Mouse (Mus musculus): ENCODE results near the gene Ptms. TPM values are rescaled to one million over a fixed set of nuclear protein-coding genes. Genes with fewer than 3 reads are reported as not detected.

Ptms gene
- polyA plus RNA-seq, 1 experiment from 2014 or later = 346 TPM

DNA sequence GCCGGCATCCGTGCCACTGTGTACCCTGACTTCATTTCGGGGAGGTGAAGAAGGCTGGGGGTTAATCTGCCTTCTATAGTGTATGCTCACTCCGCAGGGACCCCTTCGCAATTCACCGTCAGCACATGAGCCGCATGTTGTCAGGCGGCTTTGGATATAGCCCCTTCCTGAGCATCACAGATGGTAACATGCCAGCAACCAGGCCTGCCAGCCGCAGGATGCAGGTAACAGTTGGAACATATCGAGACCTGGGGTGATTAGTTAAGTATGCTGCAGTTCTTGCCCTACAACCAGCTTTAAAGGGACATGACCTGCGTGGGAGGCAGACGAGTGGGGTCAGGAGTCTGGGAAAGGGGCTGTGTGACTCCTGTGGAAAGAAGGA, 12.4 kb upstream of the Ptms start:
- Histone ChIP-seq H3K4me2 (ENCODE audit: low read depth, low read length) (peak overlapping the region; percentile 70), H3K27me3 (ENCODE audit: control insufficient read depth, insufficient read depth, low read depth, low read length) (no peaks in the 10 kb centered on the region), H3K9me3 (ENCODE audit: control insufficient read depth, low read length) (no peaks in the 10 kb centered on the region), H3K27ac (ENCODE audit: low read length) (peak overlapping the region; percentile 98), H3K36me3 (ENCODE audit: control insufficient read depth, insufficient read depth, low read length) (peaks cover 36% of the 10 kb centered on the region), H3K4me3 (ENCODE audit: low read length) (peak overlapping the region; percentile 98), H3K4me1 (replicated peaks; ENCODE audit: control insufficient read depth, insufficient read depth, low read length) (peaks cover 19% of the 10 kb centered on the region), H3K9ac (ENCODE audit: low read length) (peak overlapping the region; percentile 98)
- ATAC-seq (ENCODE audit: low read depth) = no peak
- 36% methylated on average over 12 of the region's 12 CpGs for WGBS

DNA sequence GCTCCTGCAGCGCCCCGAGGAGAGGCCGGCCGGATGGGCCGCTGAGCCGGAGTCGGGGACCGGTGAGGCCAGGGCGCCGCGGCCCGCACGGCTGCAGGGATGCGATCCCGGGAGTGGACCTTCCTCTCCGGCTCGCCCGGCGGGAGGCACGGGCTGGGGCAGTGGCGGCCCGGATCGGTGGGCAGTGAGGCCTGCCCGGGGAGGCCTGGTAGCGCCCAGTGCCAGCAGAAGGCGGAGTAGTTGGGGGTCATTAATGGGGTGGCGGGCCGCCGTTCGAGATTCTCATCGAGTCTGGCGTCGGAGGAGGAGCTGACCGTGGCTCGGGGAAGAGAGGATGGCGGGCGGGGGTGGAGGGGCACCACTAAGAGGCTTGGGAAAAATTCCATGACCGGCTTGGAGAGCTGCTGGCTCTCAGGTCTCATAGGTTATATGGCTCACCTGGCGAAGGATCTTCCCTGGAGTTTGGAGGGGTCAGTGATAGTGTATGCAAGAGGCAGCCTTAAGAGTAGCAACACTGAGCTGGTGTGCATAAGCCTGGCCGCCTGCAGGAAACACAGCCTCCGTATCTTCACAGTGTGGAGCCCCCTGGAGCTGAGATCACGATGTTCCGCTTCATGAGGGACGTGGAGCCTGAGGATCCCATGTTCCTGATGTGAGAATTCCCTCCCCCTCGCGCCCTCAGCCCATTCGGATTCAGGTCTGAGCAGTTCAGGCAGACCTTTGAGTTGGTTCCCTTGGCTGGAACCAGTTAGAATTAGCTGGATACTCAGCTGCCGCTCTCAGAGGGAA, 11.8 kb upstream of the Ptms start:
- peak overlapping the region; percentile 98 for H3K27ac ChIP-seq (ENCODE audit: low read length)
- H3K36me3 ChIP-seq (ENCODE audit: control insufficient read depth, insufficient read depth, low read length) = peaks cover 34% of the 10 kb centered on the region
- H3K27me3 ChIP-seq (ENCODE audit: control insufficient read depth, insufficient read depth, low read depth, low read length) = no peaks in the 10 kb centered on the region
- peak overlapping the region; percentile 70 for H3K4me2 ChIP-seq (ENCODE audit: low read depth, low read length)
- WGBS = under 1% methylated on average over 48 of the region's 48 CpGs
- peak overlapping the region; percentile 98 for H3K4me3 ChIP-seq (ENCODE audit: low read length)
- H3K9me3 ChIP-seq (ENCODE audit: control insufficient read depth, low read length) = no peaks in the 10 kb centered on the region
- peaks cover 19% of the 10 kb centered on the region for H3K4me1 ChIP-seq (replicated peaks; ENCODE audit: control insufficient read depth, insufficient read depth, low read length)
- peak overlapping the region; percentile 98 for H3K9ac ChIP-seq (ENCODE audit: low read length)
- peak; percentile 34 for ATAC-seq (ENCODE audit: low read depth)

DNA sequence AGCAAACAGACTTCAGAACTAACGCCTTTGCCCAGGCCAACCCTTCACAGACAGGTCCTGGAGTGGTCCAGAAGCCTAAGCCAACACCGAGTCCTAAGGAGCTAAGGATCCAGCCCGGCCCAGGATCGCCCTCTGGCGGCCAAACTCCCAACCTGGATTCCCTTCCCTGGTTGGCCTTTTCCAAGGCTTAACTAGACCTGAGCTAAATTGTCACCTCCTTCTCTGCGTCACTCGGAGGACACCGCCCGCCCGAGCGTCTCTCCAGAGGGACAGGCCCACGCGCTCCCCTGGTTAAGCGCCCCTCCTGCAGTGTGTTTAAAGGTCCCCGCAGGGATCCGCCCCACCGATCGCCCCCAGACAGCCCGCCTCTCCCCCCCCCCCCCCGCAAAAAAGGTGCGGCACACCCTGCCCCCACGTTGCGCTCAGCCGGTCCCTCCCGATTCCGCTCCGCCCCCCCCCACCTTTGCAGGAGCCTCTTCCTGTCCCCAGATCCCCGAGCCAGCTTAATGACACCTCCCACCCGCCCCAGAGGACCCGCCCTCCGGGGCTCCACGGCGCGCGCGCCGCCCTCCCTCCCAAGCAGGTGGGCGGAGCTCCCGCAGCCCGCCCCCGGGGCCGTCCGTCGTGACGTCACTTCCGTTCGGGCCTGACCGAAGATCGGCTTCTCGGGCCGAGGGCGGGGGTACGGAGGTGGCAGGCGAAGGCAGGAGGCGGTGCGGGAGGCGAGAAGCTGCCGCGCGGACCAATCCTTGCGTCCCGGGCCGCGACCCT, 11.0 kb upstream of the Ptms start, which contains the start of gene Mlf2:
Gene Mlf2, plus strand, starts transcription at position 633 of the 771 bp plus-strand sequence.
- peak; percentile 93 for ATAC-seq (ENCODE audit: low read depth)
- peak within 1 kb of the TSS; percentile 98 for H3K27ac ChIP-seq (ENCODE audit: low read length)
- peaks cover 28% of the 10 kb centered on the region for H3K36me3 ChIP-seq (ENCODE audit: control insufficient read depth, insufficient read depth, low read length)
- peak within 1 kb of the TSS; percentile 70 for H3K4me2 ChIP-seq (ENCODE audit: low read depth, low read length)
- peak within 1 kb of the TSS; percentile 98 for H3K9ac ChIP-seq (ENCODE audit: low read length)
- no peaks in the 10 kb centered on the region for H3K27me3 ChIP-seq (ENCODE audit: control insufficient read depth, insufficient read depth, low read depth, low read length)
- WGBS = under 1% methylated on average over 39 of the region's 64 CpGs
- peak within 1 kb of the TSS; percentile 98 for H3K4me3 ChIP-seq (ENCODE audit: low read length)
- H3K9me3 ChIP-seq (ENCODE audit: control insufficient read depth, low read length) = no peaks in the 10 kb centered on the region
- peaks cover 27% of the 10 kb centered on the region for H3K4me1 ChIP-seq (replicated peaks; ENCODE audit: control insufficient read depth, insufficient read depth, low read length)

DNA sequence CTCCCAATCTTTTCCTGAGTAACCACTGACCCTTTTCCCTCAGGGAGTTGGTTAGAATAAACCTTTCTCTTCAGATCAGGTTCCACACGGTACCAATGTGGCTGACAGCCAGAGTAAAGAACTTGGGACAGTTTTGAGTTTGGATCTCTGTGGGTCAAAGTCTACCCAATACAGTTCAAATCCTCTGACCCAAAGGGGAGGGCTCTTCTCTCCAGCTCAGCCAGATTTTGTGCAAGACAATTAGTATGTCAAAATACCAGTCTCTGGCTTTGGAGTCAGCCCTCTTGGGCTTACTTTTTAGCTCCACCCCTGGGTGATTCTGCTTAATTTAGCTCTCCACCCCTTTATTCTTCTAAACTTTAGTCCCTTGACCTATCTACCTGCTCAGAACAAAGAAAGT, 10.3 kb upstream of the Ptms start:
- Histone ChIP-seq H3K27me3 (ENCODE audit: control insufficient read depth, insufficient read depth, low read depth, low read length) (no peaks in the 10 kb centered on the region), H3K36me3 (ENCODE audit: control insufficient read depth, insufficient read depth, low read length) (peaks cover 23% of the 10 kb centered on the region), H3K4me3 (ENCODE audit: low read length) (peak overlapping the region; percentile 98), H3K9me3 (ENCODE audit: control insufficient read depth, low read length) (no peaks in the 10 kb centered on the region), H3K27ac (ENCODE audit: low read length) (peak overlapping the region; percentile 95), H3K4me1 (replicated peaks; ENCODE audit: control insufficient read depth, insufficient read depth, low read length) (peaks cover 33% of the 10 kb centered on the region), H3K9ac (ENCODE audit: low read length) (peak overlapping the region; percentile 67), H3K4me2 (ENCODE audit: low read depth, low read length) (peak overlapping the region; percentile 51)
- WGBS = 7% methylated on average over 1 of the region's 1 CpGs
- ATAC-seq (ENCODE audit: low read depth) = no peak

DNA sequence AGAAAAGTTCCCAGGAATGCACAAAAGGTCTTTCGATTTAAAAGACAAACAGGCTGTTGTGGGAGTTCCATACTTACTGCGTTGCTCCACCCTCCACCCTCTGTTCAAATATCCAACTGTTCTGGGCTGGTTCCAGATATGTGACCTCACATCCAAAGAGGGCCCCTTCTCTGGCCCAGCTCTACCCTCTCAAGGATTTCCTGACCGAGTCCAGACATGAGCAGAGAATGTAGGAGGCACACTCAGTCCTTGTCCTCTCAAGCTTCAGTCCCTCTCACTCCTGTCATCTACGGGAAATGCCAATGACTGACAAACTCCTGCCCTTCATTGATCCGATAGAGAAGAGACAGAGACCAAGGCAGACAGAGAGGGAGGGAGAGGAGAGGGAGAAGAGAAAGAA, 6.0 kb upstream of the Ptms start:
- Histone ChIP-seq H3K4me3 (ENCODE audit: low read length) (peak overlapping the region; percentile 43), H3K4me2 (ENCODE audit: low read depth, low read length) (peak overlapping the region; percentile 65), H3K27me3 (ENCODE audit: control insufficient read depth, insufficient read depth, low read depth, low read length) (no peaks in the 10 kb centered on the region), H3K36me3 (ENCODE audit: control insufficient read depth, insufficient read depth, low read length) (no peaks in the 10 kb centered on the region), H3K9ac (ENCODE audit: low read length) (peak overlapping the region; percentile 67), H3K27ac (ENCODE audit: low read length) (peak overlapping the region; percentile 97), H3K4me1 (replicated peaks; ENCODE audit: control insufficient read depth, insufficient read depth, low read length) (peaks cover 43% of the 10 kb centered on the region), H3K9me3 (ENCODE audit: control insufficient read depth, low read length) (no peaks in the 10 kb centered on the region)
- WGBS = 4% methylated on average over 5 of the region's 5 CpGs
- peak; percentile 79 for ATAC-seq (ENCODE audit: low read depth)

DNA sequence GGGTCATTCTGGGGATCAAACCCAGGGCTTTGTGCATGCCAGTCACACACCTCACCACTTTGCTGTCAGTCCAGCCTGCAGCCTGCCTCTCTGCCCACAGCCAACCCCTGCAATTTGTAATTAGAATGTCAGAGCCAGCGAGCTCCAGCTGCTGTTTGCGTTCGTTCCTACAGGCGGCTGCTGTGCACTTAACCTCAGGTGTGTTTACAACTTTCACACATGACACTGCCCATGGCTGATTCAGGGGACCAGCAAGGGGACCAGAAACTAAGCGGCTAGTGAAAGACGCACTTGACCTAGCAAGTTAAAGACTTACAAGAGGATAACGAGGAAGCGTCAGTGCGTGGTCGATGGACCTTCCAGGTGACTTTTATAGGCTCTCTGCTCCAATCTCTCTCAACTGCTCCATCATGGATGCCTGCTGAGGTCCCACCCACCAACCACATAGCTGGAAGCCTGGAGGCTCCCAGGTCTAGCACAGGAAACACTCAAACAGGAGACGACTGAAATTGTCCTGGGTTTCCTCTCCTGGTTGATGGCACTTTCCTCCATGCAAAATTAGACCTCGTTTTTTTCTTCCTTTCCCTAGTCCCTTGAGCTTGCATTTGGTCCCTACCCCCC, 5.4 kb upstream of the Ptms start:
- peak overlapping the region; percentile 97 for H3K27ac ChIP-seq (ENCODE audit: low read length)
- peak overlapping the region; percentile 65 for H3K4me2 ChIP-seq (ENCODE audit: low read depth, low read length)
- H3K27me3 ChIP-seq (ENCODE audit: control insufficient read depth, insufficient read depth, low read depth, low read length) = no peaks in the 10 kb centered on the region
- H3K36me3 ChIP-seq (ENCODE audit: control insufficient read depth, insufficient read depth, low read length) = no peaks in the 10 kb centered on the region
- H3K4me1 ChIP-seq (replicated peaks; ENCODE audit: control insufficient read depth, insufficient read depth, low read length) = peaks cover 46% of the 10 kb centered on the region
- ATAC-seq (ENCODE audit: low read depth) = peak; percentile 32; the same call in 1 of the 2 replicates
- H3K9ac ChIP-seq (ENCODE audit: low read length) = peak overlapping the region; percentile 67
- H3K9me3 ChIP-seq (ENCODE audit: control insufficient read depth, low read length) = no peaks in the 10 kb centered on the region
- 19% methylated on average over 12 of the region's 12 CpGs for WGBS
- peak overlapping the region; percentile 43 for H3K4me3 ChIP-seq (ENCODE audit: low read length)

DNA sequence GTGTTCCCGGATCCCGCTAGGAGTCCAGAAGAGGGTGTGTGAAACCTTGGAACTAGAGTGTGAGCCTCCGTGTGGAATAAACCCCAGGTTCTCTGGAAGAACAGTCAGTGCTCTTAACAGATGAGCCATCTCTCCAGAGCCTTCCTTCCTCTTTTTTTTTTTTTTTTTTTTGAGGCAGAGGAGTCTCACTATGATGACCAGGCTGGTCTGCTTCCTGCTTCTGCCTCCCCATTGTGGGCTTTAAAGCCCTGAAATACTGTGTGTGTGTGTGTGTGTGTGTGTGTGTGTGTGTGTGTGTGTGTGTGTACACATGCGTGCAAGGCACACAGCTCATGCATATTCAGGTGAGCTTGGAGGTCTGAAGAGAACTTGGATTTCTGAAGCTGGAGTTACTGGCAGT, 1.6 kb upstream of the Ptms start:
- Histone ChIP-seq H3K4me2 (ENCODE audit: low read depth, low read length) (no peak overlapping the region), H3K27ac (ENCODE audit: low read length) (peak overlapping the region; percentile 100), H3K4me3 (ENCODE audit: low read length) (no peak overlapping the region), H3K9ac (ENCODE audit: low read length) (0 out of 2 replicates have a peak overlapping the region, but pooled peaks have one; percentile 10), H3K27me3 (ENCODE audit: control insufficient read depth, insufficient read depth, low read depth, low read length) (no peaks in the 10 kb centered on the region), H3K4me1 (replicated peaks; ENCODE audit: control insufficient read depth, insufficient read depth, low read length) (peaks cover 48% of the 10 kb centered on the region), H3K9me3 (ENCODE audit: control insufficient read depth, low read length) (no peaks in the 10 kb centered on the region), H3K36me3 (ENCODE audit: control insufficient read depth, insufficient read depth, low read length) (no peaks in the 10 kb centered on the region)
- WGBS = 50% methylated on average over 4 of the region's 4 CpGs
- ATAC-seq (ENCODE audit: low read depth) = no peak

DNA sequence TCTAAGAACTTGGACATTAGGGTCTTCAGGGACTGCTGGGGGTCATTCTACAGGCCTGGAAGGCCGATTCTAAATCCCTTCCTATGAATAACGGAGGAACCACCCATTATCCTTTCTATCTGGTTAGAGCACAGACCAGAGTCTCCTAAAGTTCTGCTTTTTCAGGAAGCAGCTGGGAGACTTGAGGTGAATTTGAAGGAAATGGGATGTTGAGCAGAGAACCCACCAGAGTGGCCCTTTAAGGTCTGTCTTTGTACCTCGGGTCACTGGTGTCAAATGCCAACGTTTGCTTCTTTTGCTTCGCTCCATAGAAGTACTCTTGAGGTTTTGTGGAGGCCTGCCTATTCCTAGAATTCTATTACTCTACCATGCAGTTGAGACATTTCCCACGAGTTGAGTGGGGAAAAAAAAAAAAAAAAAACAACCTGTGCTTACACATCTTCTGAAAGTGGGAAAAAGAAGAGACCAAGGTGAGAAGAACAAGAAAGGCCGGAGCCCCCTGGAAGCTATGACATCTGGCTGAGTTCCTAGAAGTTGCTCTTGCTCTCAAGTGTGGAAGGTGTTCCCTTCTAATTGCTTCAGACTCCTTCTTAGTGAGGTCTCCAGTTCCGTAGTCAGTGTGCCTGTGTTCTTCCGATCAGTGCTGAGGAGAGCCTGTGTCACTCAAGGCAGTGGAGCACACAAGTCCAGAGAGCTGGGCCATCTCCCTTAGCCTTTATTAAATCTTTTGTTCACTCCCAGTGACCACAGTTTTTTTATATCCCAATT, 599 bp upstream of the Ptms start:
- Histone ChIP-seq H3K4me2 (ENCODE audit: low read depth, low read length) (peak overlapping the region; percentile 51), H3K9ac (ENCODE audit: low read length) (peak overlapping the region; percentile 63), H3K27ac (ENCODE audit: low read length) (peak overlapping the region; percentile 100), H3K4me1 (replicated peaks; ENCODE audit: control insufficient read depth, insufficient read depth, low read length) (peaks cover 42% of the 10 kb centered on the region), H3K36me3 (ENCODE audit: control insufficient read depth, insufficient read depth, low read length) (no peaks in the 10 kb centered on the region), H3K4me3 (ENCODE audit: low read length) (peak overlapping the region; percentile 39; the same call in 1 of the 2 replicates), H3K9me3 (ENCODE audit: control insufficient read depth, low read length) (no peaks in the 10 kb centered on the region), H3K27me3 (ENCODE audit: control insufficient read depth, insufficient read depth, low read depth, low read length) (no peaks in the 10 kb centered on the region)
- 17% methylated on average over 9 of the region's 9 CpGs for WGBS
- no peak for ATAC-seq (ENCODE audit: low read depth)
